ENCODE assay signal across 22 mouse cellular contexts in the genomic region with DNA sequence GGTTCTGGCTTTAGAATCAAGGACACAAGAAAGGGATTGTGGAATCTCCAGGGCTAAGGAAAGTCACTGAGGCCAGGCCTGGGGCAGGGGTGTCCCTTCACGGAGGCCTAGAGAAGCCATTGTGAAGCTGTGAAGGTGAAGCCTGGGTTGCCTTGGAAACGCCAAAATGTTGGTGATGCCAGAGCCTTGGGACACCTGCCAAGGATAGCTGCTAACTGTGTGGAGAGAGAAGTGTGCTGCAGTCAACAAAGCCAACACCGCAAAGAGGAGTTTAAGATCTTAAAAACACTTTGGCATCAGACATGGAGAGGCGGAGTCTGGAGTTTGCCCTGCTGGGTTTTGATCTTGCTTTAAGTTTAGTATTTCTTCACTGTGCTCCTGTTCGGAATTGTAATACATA. TPM values are rescaled to one million over a fixed set of nuclear protein-coding genes. Genes with fewer than 3 reads are reported as not detected.
DNase-seq lines count a peak whose midpoint lies in the region; ATAC-seq and TF ChIP-seq lines count a peak whose summit lies in the region.
"Had no signal": no experiment of that assay in that cellular context is flagged by ENCODE, and none has a peak within 500 bp of the region (broad histone marks: within the 10 kb centered on the region; RNA-seq: fewer than 3 reads in every experiment).

No protein-coding gene starts in this region.

- no peak for ATAC-seq in lung, postnatal 0 days
- ATAC-seq: forebrain, embryonic 16.5 days; intestine, embryonic 15.5 days; liver, embryonic 12.5 days had no signal

- H3K4me1 ChIP-seq in lung, postnatal 0 days (ENCODE audit: insufficient read depth, low read depth, low read length), result no peaks in the 10 kb centered on the region
- H3K4me1 ChIP-seq: liver, embryonic 12.5 days; stomach, embryonic 15.5 days had no signal

- H3K9ac ChIP-seq in lung, postnatal 0 days (replicated peaks; ENCODE audit: low read depth), result no peak overlapping the region
- H3K9ac ChIP-seq: heart, embryonic 13.5 days; hindbrain, embryonic 13.5 days; intestine, embryonic 15.5 days; liver, embryonic 12.5 days; neural tube, embryonic 13.5 days; stomach, embryonic 15.5 days had no signal

- H3K9me3 ChIP-seq in lung, postnatal 0 days (ENCODE audit: low read length), result no peaks in the 10 kb centered on the region
- H3K9me3 ChIP-seq: G1E; heart, embryonic 13.5 days; hindbrain, embryonic 13.5 days; intestine, embryonic 15.5 days; liver, embryonic 12.5 days; neural tube, embryonic 13.5 days; stomach, embryonic 15.5 days had no signal

- no peak overlapping the region for H3K27ac ChIP-seq in lung, postnatal 0 days (ENCODE audit: low read length)
- H3K27ac ChIP-seq: heart, embryonic 13.5 days; hindbrain, embryonic 13.5 days; intestine, embryonic 15.5 days; liver, embryonic 12.5 days; neural tube, embryonic 13.5 days; stomach, embryonic 15.5 days had no signal

- no peaks in the 10 kb centered on the region for H3K27me3 ChIP-seq in lung, postnatal 0 days (replicated peaks; ENCODE audit: insufficient read depth, low read length)
- H3K27me3 ChIP-seq: heart, embryonic 13.5 days; hindbrain, embryonic 13.5 days; intestine, embryonic 15.5 days; liver, embryonic 12.5 days; neural tube, embryonic 13.5 days; stomach, embryonic 15.5 days had no signal

- DNase-seq in cerebellum, postnatal 10 days, result peak; percentile 46 to 57
- no peak for DNase-seq in cerebellum, adult 9-10 months
- DNase-seq in lung, postnatal 0 days (ENCODE audit: low spot score), result peak; percentile 38
- DNase-seq in lung, postnatal 4 days, result no peak
- DNase-seq in adipocyte (ENCODE audit: low spot score) (peak; percentile 12), liver (no peak)
- peak; percentile 32 for DNase-seq in lung, postnatal 10 days
- no peak for DNase-seq in urinary bladder, adult 18-20 months (ENCODE audit: low spot score in 2 of 2)
- DNase-seq: embryo, embryonic 11 days; heart, adult 18-20 months; kidney, postnatal 36 days; right cerebral cortex, postnatal 25 days; thymus, adult 18-20 months; thymus, postnatal 4 days had no signal

- no peak overlapping the region for H3K4me2 ChIP-seq in lung, postnatal 0 days (replicated peaks; ENCODE audit: low read depth, low read length)
- H3K4me2 ChIP-seq: heart, embryonic 13.5 days; hindbrain, embryonic 13.5 days; intestine, embryonic 15.5 days; liver, embryonic 12.5 days; neural tube, embryonic 13.5 days; stomach, embryonic 15.5 days had no signal

- 69% methylated on average over 5 of the region's 5 CpGs for WGBS in lung, postnatal 0 days

- no peak for TF ChIP-seq EP300 in lung, postnatal 0 days (IDR thresholded peaks at IDR 0.05)

- no peak overlapping the region for H3K4me3 ChIP-seq in lung, postnatal 0 days (ENCODE audit: low read depth, low read length)
- H3K4me3 ChIP-seq: heart, embryonic 13.5 days; hindbrain, embryonic 13.5 days; intestine, embryonic 15.5 days; liver, embryonic 12.5 days; neural tube, embryonic 13.5 days; stomach, embryonic 15.5 days had no signal

- no peak for TF ChIP-seq CTCF in lung, postnatal 0 days (IDR thresholded peaks at IDR 0.05)

- H3K36me3 ChIP-seq in lung, postnatal 0 days (ENCODE audit: insufficient read depth, low read length), result peaks cover 46% of the 10 kb centered on the region

RNA-seq across cellular contexts. Expression of a gene that starts 54.5 kb away (rescaled TPM):
- polyA plus RNA-seq in lung, postnatal 0 days (2015; fragmentation: Nextera tagmentation; extraction: Ambion mirVana), result 126 and 138 TPM in 2 replicates

Comparison
In these comparisons a context has a peak if more than half of its experiments do, and no peak if none do; other contexts are left out.
1. DNase-seq: peak in cerebellum, postnatal 10 days (2 of 2), lung, postnatal 0 days (single experiment), adipocyte (single experiment) and lung, postnatal 10 days (single experiment); none in cerebellum, adult 9-10 months (single experiment), lung, postnatal 4 days (0 of 2), liver (single experiment) and urinary bladder, adult 18-20 months (0 of 2).